Mouse (Mus musculus): ENCODE data around the gene Opa3. TPM values are rescaled to one million over a fixed set of nuclear protein-coding genes. Genes with fewer than 3 reads are reported as not detected.
A peak's percentile ranks its signal among the peaks of the same experiment; 100 is the strongest.

Opa3 gene
- polyA plus RNA-seq, 1 experiment from 2014 or later: 39.9 TPM

DNA sequence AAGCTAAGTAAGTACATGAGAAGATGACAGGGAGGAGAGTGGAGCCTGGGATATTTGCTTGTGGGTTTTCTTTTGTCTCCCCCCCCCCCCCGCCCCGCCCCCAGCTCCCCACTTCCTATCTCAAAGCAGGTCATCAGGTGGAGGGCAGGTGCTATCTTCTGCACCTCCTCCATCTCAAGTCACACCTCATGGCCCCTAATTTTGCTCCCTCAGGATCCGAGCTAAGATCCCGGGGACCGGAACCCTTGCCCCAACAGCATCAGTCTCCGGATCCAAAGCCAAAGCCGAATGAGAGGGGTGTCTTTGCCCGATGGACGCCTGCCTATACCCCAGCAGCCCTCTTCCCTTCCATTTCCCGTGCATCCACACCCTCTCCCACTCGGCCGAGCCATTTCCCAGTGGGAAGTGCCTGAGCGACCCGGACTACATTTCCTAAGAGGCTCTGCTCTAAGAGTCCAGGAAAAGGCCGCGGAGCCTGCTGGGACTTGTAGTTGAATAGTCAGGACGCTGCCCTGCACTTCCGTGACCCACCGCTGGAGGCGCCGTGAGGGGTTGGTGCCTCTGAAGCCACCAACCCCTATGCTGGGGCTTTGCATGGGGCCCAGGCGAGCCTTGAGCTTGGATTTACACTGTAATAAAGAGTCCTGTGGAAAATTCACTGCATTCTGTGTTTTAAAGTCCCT is 67.5 kb downstream of the Opa3 start:
- H3K4me3 ChIP-seq (ENCODE audit: low read length): peak overlapping the region; percentile 2; the same call in 1 of the 2 replicates
- peak; percentile 72 for ATAC-seq

DNA sequence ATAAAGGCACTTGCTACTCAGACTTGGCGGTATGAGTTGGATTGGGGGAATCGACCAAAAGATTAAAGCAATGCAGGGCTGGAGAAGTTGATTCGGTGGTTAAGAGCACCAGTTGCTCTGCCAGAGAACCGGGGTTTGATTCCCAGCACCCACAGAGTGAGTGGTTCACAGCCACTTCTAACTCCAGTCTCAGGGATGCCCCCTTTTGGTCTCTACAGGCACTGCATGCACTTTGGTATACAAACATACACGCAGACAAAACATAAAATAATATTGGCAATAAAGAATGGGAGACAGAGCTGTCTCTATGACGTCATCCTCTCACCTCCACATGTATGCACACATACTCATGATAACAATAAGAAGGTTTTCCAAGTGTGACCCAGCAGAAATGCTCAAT is 68.9 kb downstream of the Opa3 start:
- Histone ChIP-seq H3K9me3 (ENCODE audit: control insufficient read depth, low read length) (no peaks in the 10 kb centered on the region), H3K27me3 (replicated peaks; ENCODE audit: control insufficient read depth, insufficient read depth, low read length) (no peaks in the 10 kb centered on the region), H3K4me3 (ENCODE audit: low read length) (no peak overlapping the region), H3K9ac (ENCODE audit: low read depth, low read length) (no peak overlapping the region), H3K4me1 (ENCODE audit: control insufficient read depth, insufficient read depth, low read depth, low read length) (peaks cover 6% of the 10 kb centered on the region), H3K4me2 (ENCODE audit: low read length) (no peak overlapping the region), H3K27ac (ENCODE audit: low read depth, low read length) (no peak overlapping the region), H3K36me3 (ENCODE audit: control insufficient read depth, insufficient read depth, low read length) (peaks cover 11% of the 10 kb centered on the region)
- no peak for ATAC-seq
- 86% methylated on average over 6 of the region's 6 CpGs for WGBS

More for the DNA sequence above, 67.5 kb downstream of the Opa3 start:
- Histone ChIP-seq H3K36me3 (ENCODE audit: control insufficient read depth, insufficient read depth, low read length) (peaks cover 11% of the 10 kb centered on the region), H3K4me1 (ENCODE audit: control insufficient read depth, insufficient read depth, low read depth, low read length) (peaks cover 5% of the 10 kb centered on the region), H3K9ac (ENCODE audit: low read depth, low read length) (peak overlapping the region; percentile 35; the same call in 1 of the 2 replicates), H3K4me2 (ENCODE audit: low read length) (peak overlapping the region; percentile 42), H3K9me3 (ENCODE audit: control insufficient read depth, low read length) (no peaks in the 10 kb centered on the region), H3K27ac (ENCODE audit: low read depth, low read length) (no peak overlapping the region), H3K27me3 (replicated peaks; ENCODE audit: control insufficient read depth, insufficient read depth, low read length) (no peaks in the 10 kb centered on the region)
- WGBS: 13% methylated on average over 20 of the region's 22 CpGs

- WGBS: 91% methylated on average over 5 of the region's 5 CpGs
- no peak for ATAC-seq
Observed at GRCm38 (mm10) chr7:19297794-19298193, 69.7 kb downstream of the Opa3 start.

GRCm38 (mm10) chr7:19299194-19299593 is 71.1 kb downstream of the Opa3 start:
- H3K4me1 ChIP-seq (ENCODE audit: control insufficient read depth, insufficient read depth, low read depth, low read length): peaks cover 14% of the 10 kb centered on the region
- 0 out of 2 replicates have a peak, but pooled peaks cover 5% of the 10 kb centered on the region for H3K36me3 ChIP-seq (ENCODE audit: control insufficient read depth, insufficient read depth, low read length)
- H3K4me2 ChIP-seq (ENCODE audit: low read length): no peak overlapping the region
- no peak overlapping the region for H3K27ac ChIP-seq (ENCODE audit: low read depth, low read length)
- no peaks in the 10 kb centered on the region for H3K9me3 ChIP-seq (ENCODE audit: control insufficient read depth, low read length)
- H3K4me3 ChIP-seq (ENCODE audit: low read length): no peak overlapping the region
- H3K9ac ChIP-seq (ENCODE audit: low read depth, low read length): no peak overlapping the region
- WGBS: 24% methylated on average over 3 of the region's 3 CpGs
- no peak for ATAC-seq
- peaks cover 13% of the 10 kb centered on the region for H3K27me3 ChIP-seq (replicated peaks; ENCODE audit: control insufficient read depth, insufficient read depth, low read length)

More at GRCm38 (mm10) chr7:19297794-19298193, 69.7 kb downstream of the Opa3 start:
- peaks cover 11% of the 10 kb centered on the region for H3K36me3 ChIP-seq (ENCODE audit: control insufficient read depth, insufficient read depth, low read length)
- no peak overlapping the region for H3K27ac ChIP-seq (ENCODE audit: low read depth, low read length)
- H3K27me3 ChIP-seq (replicated peaks; ENCODE audit: control insufficient read depth, insufficient read depth, low read length): peaks cover under 1% of the 10 kb centered on the region; the same call in 1 of the 2 replicates
- H3K9ac ChIP-seq (ENCODE audit: low read depth, low read length): no peak overlapping the region
- H3K4me1 ChIP-seq (ENCODE audit: control insufficient read depth, insufficient read depth, low read depth, low read length): peaks cover 7% of the 10 kb centered on the region
- H3K4me3 ChIP-seq (ENCODE audit: low read length): no peak overlapping the region
- no peak overlapping the region for H3K4me2 ChIP-seq (ENCODE audit: low read length)
- H3K9me3 ChIP-seq (ENCODE audit: control insufficient read depth, low read length): no peaks in the 10 kb centered on the region

DNA sequence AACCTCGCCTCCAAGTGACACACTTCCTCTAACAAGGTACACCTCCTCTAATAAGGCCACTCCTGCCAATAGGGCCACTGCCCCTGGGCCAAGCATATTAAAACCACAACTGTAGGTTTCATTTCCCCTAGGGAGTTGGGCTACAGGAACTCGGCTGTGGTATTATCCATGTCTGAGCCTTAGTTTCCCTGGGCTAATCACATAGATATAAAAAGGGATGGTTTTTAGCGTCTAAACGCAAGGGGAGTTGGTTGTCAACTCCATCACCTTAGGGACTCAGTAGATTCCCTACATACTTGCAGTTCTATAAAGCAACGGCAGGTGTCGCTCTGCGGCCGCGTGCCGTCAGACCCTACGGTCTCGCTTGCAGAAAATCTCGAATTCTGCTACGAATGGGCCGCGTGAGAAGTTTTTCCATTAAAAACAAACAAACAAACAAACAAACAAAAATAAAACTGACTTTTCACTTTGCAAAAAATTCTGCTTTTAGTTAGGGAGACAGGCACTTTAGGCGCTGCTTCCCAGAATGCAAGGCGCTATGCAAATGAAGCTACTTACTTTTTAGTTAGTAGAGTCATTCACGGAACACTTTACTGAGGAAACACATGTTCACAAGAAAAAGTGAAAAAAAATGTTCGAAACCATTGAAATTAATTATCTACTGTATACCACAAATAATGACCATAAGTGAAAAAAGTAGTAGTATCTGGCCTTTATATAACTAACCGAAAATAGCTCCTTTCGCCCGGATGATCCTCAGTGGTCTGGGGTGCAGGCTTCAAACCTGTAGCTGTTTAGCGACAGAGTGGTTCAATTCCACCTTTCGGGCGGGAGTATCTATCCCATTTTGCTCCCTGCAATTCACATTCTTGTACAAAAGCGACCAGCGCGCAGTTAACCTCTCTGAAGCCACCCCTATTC is 72.6 kb downstream of the Opa3 start:
- Histone ChIP-seq H3K4me3 (ENCODE audit: low read length) (peak overlapping the region; percentile 45), H3K9ac (ENCODE audit: low read depth, low read length) (peak overlapping the region; percentile 16; the same call in 1 of the 2 replicates), H3K4me1 (ENCODE audit: control insufficient read depth, insufficient read depth, low read depth, low read length) (peaks cover 24% of the 10 kb centered on the region), H3K27me3 (replicated peaks; ENCODE audit: control insufficient read depth, insufficient read depth, low read length) (peaks cover 24% of the 10 kb centered on the region), H3K4me2 (ENCODE audit: low read length) (peak overlapping the region; percentile 66), H3K36me3 (ENCODE audit: control insufficient read depth, insufficient read depth, low read length) (no peaks in the 10 kb centered on the region), H3K9me3 (ENCODE audit: control insufficient read depth, low read length) (no peaks in the 10 kb centered on the region), H3K27ac (ENCODE audit: low read depth, low read length) (no peak overlapping the region)
- WGBS: under 1% methylated on average over 29 of the region's 29 CpGs
- ATAC-seq: peak; percentile 83

GRCm38 (mm10) chr7:19301461-19302263 is 73.5 kb downstream of the Opa3 start:
- Histone ChIP-seq H3K9me3 (ENCODE audit: control insufficient read depth, low read length) (no peaks in the 10 kb centered on the region), H3K27me3 (replicated peaks; ENCODE audit: control insufficient read depth, insufficient read depth, low read length) (peaks cover 33% of the 10 kb centered on the region), H3K4me2 (ENCODE audit: low read length) (peak overlapping the region; percentile 66), H3K27ac (ENCODE audit: low read depth, low read length) (no peak overlapping the region), H3K4me3 (ENCODE audit: low read length) (peak overlapping the region; percentile 45), H3K9ac (ENCODE audit: low read depth, low read length) (peak overlapping the region; percentile 48), H3K36me3 (ENCODE audit: control insufficient read depth, insufficient read depth, low read length) (no peaks in the 10 kb centered on the region), H3K4me1 (ENCODE audit: control insufficient read depth, insufficient read depth, low read depth, low read length) (peaks cover 24% of the 10 kb centered on the region)
- no peak for ATAC-seq
- WGBS: 11% methylated on average over 16 of the region's 16 CpGs

DNA sequence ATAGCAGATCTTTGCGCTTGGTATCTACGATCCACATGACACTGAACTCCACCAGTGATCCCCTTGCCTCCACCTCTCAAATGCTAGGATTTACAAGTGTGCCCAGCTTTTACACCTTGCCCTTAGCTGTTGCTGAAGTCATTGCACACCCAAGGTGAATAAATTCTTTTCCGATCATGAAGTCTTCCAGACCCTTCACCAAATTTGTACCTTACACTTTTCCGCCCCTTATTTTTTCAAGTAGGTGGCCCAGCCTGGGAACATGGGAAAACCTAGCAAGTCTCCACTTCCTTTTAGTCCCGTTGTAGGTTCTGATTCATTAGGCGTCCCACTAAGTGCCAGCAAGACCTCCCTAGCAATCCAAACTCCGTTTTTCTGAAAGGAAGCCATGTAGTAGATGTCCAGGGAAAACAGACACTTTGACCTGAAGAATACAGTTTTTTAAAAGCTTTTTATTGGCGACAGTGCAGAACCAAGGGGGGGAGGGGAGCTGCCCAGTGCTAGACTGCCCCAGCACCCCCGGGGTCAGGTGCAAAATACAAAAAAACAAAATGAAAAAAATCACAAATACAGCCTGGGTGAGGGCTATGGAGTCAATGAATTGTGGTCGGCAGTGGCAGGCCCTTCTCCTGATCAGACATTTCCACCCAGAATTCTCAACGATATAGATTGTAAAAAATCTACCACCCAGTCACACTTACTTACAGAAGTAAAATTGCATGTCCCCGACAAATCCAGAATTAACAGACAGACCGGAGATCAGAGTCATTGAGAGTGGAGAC is 74.3 kb downstream of the Opa3 start:
- H3K36me3 ChIP-seq (ENCODE audit: control insufficient read depth, insufficient read depth, low read length): no peaks in the 10 kb centered on the region
- H3K4me3 ChIP-seq (ENCODE audit: low read length): peak overlapping the region; percentile 45
- no peak overlapping the region for H3K27ac ChIP-seq (ENCODE audit: low read depth, low read length)
- ATAC-seq: no peak
- peaks cover 41% of the 10 kb centered on the region for H3K27me3 ChIP-seq (replicated peaks; ENCODE audit: control insufficient read depth, insufficient read depth, low read length)
- no peaks in the 10 kb centered on the region for H3K9me3 ChIP-seq (ENCODE audit: control insufficient read depth, low read length)
- peaks cover 25% of the 10 kb centered on the region for H3K4me1 ChIP-seq (ENCODE audit: control insufficient read depth, insufficient read depth, low read depth, low read length)
- H3K9ac ChIP-seq (ENCODE audit: low read depth, low read length): peak overlapping the region; percentile 48
- 55% methylated on average over 13 of the region's 13 CpGs for WGBS
- peak overlapping the region; percentile 66 for H3K4me2 ChIP-seq (ENCODE audit: low read length)

- no peak overlapping the region for H3K9ac ChIP-seq (ENCODE audit: low read depth, low read length)
- no peak for ATAC-seq
- no peak overlapping the region for H3K27ac ChIP-seq (ENCODE audit: low read depth, low read length)
- no peaks in the 10 kb centered on the region for H3K36me3 ChIP-seq (ENCODE audit: control insufficient read depth, insufficient read depth, low read length)
- H3K4me1 ChIP-seq (ENCODE audit: control insufficient read depth, insufficient read depth, low read depth, low read length): peaks cover 30% of the 10 kb centered on the region
- no peak overlapping the region for H3K4me2 ChIP-seq (ENCODE audit: low read length)
- H3K9me3 ChIP-seq (ENCODE audit: control insufficient read depth, low read length): no peaks in the 10 kb centered on the region
- no peak overlapping the region for H3K4me3 ChIP-seq (ENCODE audit: low read length)
- H3K27me3 ChIP-seq (replicated peaks; ENCODE audit: control insufficient read depth, insufficient read depth, low read length): peaks cover 41% of the 10 kb centered on the region
- WGBS: 81% methylated on average over 12 of the region's 12 CpGs
Observed at GRCm38 (mm10) chr7:19303046-19303305, 74.8 kb downstream of the Opa3 start.

All from hindbrain, embryonic 16.5 days (tissue).